Comparison of ENCODE assay signal across 19 mouse cellular contexts in genomic region chr17:88197381-88197780, GRCm38 (mm10).
DNase-seq lines count a peak whose midpoint lies in the region; ATAC-seq and TF ChIP-seq lines count a peak whose summit lies in the region.
"Had no signal": no experiment of that assay in that cellular context is flagged by ENCODE, and none has a peak within 500 bp of the region (broad histone marks: within the 10 kb centered on the region; RNA-seq: fewer than 3 reads in every experiment).

No protein-coding gene starts in this region.

- WGBS in lung, adult 2 months: 24% methylated on average over 3 of the region's 3 CpGs

- peak; percentile 7 to 13 for DNase-seq in cerebellum, postnatal 10 days
- DNase-seq in lung, postnatal 10 days: peak; percentile 59
- no peak for DNase-seq in lung, adult 2 months
- DNase-seq in Muller cell, postnatal 12 days (ENCODE audit: inconsistent ontology term): peak; percentile 29
- peak; percentile 47 for DNase-seq in gastrocnemius, postnatal 10 days
- DNase-seq: cerebellum, adult 11 months; cerebellum, postnatal 14 days; kidney, adult 11 months; liver, embryonic 13.5 days; retina, postnatal 1 day; thymus, postnatal 14 days had no signal

- no peak for TF ChIP-seq CTCF in lung, adult 2 months (IDR thresholded peaks at IDR 0.05; ENCODE audit: insufficient read depth, low read length)

- no peak for TF ChIP-seq POLR2A in lung, adult 2 months (IDR thresholded peaks at IDR 0.05; ENCODE audit: borderline replicate concordance, extremely low read depth, low read depth, low read length)

- ATAC-seq in cerebellum, adult (ENCODE audit: insufficient number of reproducible peaks, low FRiP score, low TSS enrichment): no peak
- no peak for ATAC-seq in activated CD4-positive, CD25-positive, alpha-beta regulatory T cell, adult 4 months
- no peak for ATAC-seq in inflammation-experienced regulatory T-cells, adult 6 months
- ATAC-seq: forebrain, embryonic 14.5 days; hindbrain, postnatal 0 days had no signal

- no peaks in the 10 kb centered on the region for H3K4me1 ChIP-seq in lung, adult 2 months (ENCODE audit: control insufficient read depth, insufficient read depth, low read length)
- H3K4me1 ChIP-seq: liver, embryonic 13.5 days; midbrain, embryonic 10.5 days had no signal

- H3K4me3 ChIP-seq in lung, adult 2 months (replicated peaks; ENCODE audit: extremely low read depth, low read depth, low read length): no peak overlapping the region
- H3K4me3 ChIP-seq: embryonic facial prominence, embryonic 13.5 days; limb, embryonic 13.5 days; liver, embryonic 13.5 days; midbrain, embryonic 10.5 days had no signal
